Comparison of ENCODE assay signal across 18 mouse cellular contexts in genomic region chr19:60150056-60150455, GRCm38 (mm10).
"Had no signal": no experiment of that assay in that cellular context is flagged by ENCODE, and none has a peak within 500 bp of the region (broad histone marks: within the 10 kb centered on the region; RNA-seq: fewer than 3 reads in every experiment).

No protein-coding gene starts in this region.

- H3K4me3 ChIP-seq: midbrain, embryonic 10.5 days; midbrain, embryonic 13.5 days; myocyte; neural tube, embryonic 13.5 days; neural tube, embryonic 15.5 days had no signal

- H3K27ac ChIP-seq: midbrain, embryonic 10.5 days; midbrain, embryonic 13.5 days; neural tube, embryonic 13.5 days; neural tube, embryonic 15.5 days had no signal

- H3K36me3 ChIP-seq: midbrain, embryonic 10.5 days; midbrain, embryonic 13.5 days; neural tube, embryonic 13.5 days; neural tube, embryonic 15.5 days had no signal

- H3K9ac ChIP-seq: lung, embryonic 14.5 days; midbrain, embryonic 13.5 days; neural tube, embryonic 13.5 days; neural tube, embryonic 15.5 days had no signal

- H3K9me3 ChIP-seq: midbrain, embryonic 10.5 days; midbrain, embryonic 13.5 days; neural tube, embryonic 13.5 days; neural tube, embryonic 15.5 days had no signal

- H3K4me2 ChIP-seq: lung, embryonic 14.5 days; midbrain, embryonic 13.5 days; neural tube, embryonic 13.5 days; neural tube, embryonic 15.5 days had no signal

- ATAC-seq: midbrain, embryonic 13.5 days; midbrain, embryonic 16.5 days had no signal

- DNase-seq: lung, adult 18-20 months; lung, embryonic 14.5 days; lung, postnatal 10 days; lung, postnatal 4 days; retina, postnatal 1 day; right cerebral cortex, adult 18-20 months; right cerebral cortex, postnatal 25 days; right cerebral cortex, postnatal 4 days; spleen, adult 18-20 months; thymus, adult 2 months; thymus, postnatal 25 days; thymus, postnatal 4 days had no signal
